Mouse (Mus musculus) forebrain, embryonic 13.5 days (tissue): Measurements from ENCODE around the gene Nfia. TPM values are rescaled to one million over a fixed set of nuclear protein-coding genes. Genes with fewer than 3 reads are reported as not detected.

Source experiments
- ATAC-seq: fragments of 200-750 bp; cut with Nextera tagmentation; 2 replicates; pipeline ENCODE4 v1.8.0; 2017
- H3K27ac ChIP-seq: fragments of 300-500 bp; sonication (generic); 2 replicates; pipeline ENCODE4 v1.5.1; 2015; ENCODE audit warnings: inconsistent platforms, mild to moderate bottlenecking, moderate library complexity
- H3K27me3 ChIP-seq: fragments of 300-500 bp; sonication (generic); 2 replicates; pipeline ENCODE4 v1.6.1; 2015; ENCODE audit warnings: mild to moderate bottlenecking, inconsistent platforms
- H3K36me3 ChIP-seq: fragments of 300-500 bp; sonication (generic); 2 replicates; pipeline ENCODE4 v1.6.1; 2015; ENCODE audit warnings: mild to moderate bottlenecking, inconsistent platforms; ENCODE audit not compliant: poor library complexity, severe bottlenecking
- H3K4me1 ChIP-seq: fragments of 300-500 bp; sonication (generic); 2 replicates; pipeline ENCODE4 v1.6.1; 2015; ENCODE audit warnings: inconsistent platforms
- H3K4me2 ChIP-seq: fragments of 300-500 bp; sonication (generic); 2 replicates; pipeline ENCODE4 v1.6.1; 2015; ENCODE audit warnings: inconsistent platforms, mild to moderate bottlenecking, moderate library complexity
- H3K4me3 ChIP-seq: fragments of 300-500 bp; sonication (generic); 2 replicates; pipeline ENCODE4 v1.5.1; 2015; ENCODE audit warnings: mild to moderate bottlenecking, inconsistent platforms
- H3K9ac ChIP-seq: fragments of 300-500 bp; sonication (generic); 2 replicates; pipeline ENCODE4 v1.6.1; 2015; ENCODE audit warnings: mild to moderate bottlenecking, inconsistent platforms
- H3K9me3 ChIP-seq: fragments of 300-500 bp; sonication (generic); replicated peaks from 2 replicates; pipeline ENCODE4 v1.6.1; 2016; ENCODE audit warnings: inconsistent platforms
- WGBS: fragments of 180-500 bp; shearing (Covaris S2); methylation state at CpG from one replicate; pipeline ENCODE4 v1.1.7; 2015; 5-methylcytosine and 5-hydroxymethylcytosine counted together
- polyA plus RNA-seq: library from polyadenylated mRNA; unstranded; fragments of >200 nt; fragmentation: Nextera tagmentation; extraction: Ambion mirVana; gene quantifications from 2 replicates; pipeline ENCODE4 v1.2.1, GENCODE M21; 2015

Gene Nfia
- polyA plus RNA-seq, 1 experiment from 2014 or later, result 121 TPM

DNA sequence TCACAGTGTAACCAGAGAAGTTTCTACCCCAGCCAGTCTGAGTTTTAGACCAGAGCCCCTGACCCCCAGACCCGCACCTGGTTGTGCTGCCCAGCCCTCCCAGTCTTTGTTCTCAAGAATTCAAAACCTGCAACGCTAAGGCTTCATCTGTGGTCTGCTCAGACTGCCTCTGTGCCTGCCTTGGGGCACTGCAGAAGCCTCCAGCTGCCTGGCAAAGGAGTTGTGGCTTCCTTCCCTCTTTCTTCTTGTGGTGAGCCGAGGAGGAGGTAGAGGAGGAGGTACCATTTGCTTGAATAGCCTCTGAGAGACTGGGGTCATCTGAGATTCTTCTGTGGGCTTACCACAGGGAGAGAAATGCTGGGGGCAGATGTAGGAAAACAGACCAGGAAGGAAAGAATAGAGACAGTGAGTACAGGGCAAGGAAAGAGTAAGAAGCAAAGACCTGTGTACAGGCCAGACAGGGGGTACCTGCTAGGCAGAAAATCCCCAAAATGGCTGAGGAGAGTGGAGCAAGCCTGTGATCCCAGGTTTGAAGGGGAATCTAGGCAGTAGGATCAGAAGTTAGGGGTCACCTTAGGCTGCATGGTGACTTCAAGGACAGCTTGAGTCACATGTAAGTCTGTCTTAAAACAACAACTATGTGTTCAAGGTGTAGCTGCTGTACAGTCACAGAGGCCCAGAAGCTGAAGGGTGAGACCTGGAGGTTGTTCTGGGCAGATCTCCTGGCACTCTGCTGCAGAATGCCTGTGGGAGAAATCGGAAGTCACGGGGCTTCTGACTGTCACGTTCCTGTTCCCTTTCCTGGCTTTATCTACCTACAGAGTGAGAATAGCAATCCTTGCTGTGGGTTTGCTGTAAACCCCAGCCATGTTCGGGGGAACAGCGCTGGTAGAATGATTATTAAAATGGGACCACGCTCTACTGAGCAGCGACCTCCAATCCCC is 328.9 kb downstream of the Nfia start:
- no peak for ATAC-seq
- 41% methylated on average over 10 of the region's 10 CpGs for WGBS
- H3K9ac ChIP-seq, result peak overlapping the region; percentile 45

DNA sequence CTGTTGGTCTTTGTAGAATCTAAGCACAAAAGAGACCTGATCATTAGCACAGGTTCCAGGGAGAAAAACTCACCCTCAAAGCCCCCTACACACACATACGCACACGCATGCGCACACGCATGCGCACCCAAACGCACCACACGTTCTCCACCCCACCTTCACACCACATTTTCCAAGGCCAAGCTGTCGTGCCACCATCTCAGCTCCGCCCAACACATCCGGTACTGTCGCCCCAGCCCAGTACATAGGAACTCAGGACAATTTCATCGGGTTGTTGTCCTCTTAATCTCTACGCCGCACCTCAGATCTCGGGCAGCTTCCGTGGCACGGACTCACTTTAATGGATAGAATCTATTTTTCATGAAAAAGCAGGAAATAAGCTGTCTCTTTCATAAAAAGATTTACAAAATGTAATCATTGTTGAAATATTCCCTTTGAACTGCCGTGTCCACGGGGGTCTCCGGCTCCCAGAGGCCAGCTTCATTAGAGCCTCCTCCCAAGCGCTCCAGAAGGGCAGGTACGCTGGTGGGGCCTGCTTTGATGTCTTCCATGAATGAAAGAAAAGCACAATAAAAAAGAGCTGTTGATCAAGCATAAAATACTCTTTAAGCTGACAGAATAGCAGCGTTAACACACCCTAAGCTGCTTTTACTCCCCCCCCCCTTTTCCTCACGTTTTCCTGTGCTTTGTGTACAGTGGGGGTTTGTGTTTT is 330.2 kb downstream of the Nfia start:
- 28% methylated on average over 24 of the region's 24 CpGs for WGBS
- Histone ChIP-seq H3K4me2 (peak overlapping the region; percentile 35), H3K9me3 (no peaks in the 10 kb centered on the region), H3K27me3 (no peaks in the 10 kb centered on the region), H3K36me3 (0 out of 2 replicates have a peak, but pooled peaks cover 5% of the 10 kb centered on the region), H3K27ac (peak overlapping the region; percentile 83), H3K4me1 (peaks cover 95% of the 10 kb centered on the region), H3K9ac (peak overlapping the region; percentile 50), H3K4me3 (peak overlapping the region; percentile 0; the same call in 1 of the 2 replicates)
- ATAC-seq, result peak; percentile 80

More for the DNA sequence above, 328.9 kb downstream of the Nfia start:
- H3K9me3 ChIP-seq, result no peaks in the 10 kb centered on the region
- H3K4me1 ChIP-seq, result peaks cover 82% of the 10 kb centered on the region
- H3K27ac ChIP-seq, result peak overlapping the region; percentile 81
- peaks cover 12% of the 10 kb centered on the region; the same call in 1 of the 2 replicates for H3K36me3 ChIP-seq
- no peaks in the 10 kb centered on the region for H3K27me3 ChIP-seq
- H3K4me3 ChIP-seq, result no peak overlapping the region
- H3K4me2 ChIP-seq, result no peak overlapping the region

DNA sequence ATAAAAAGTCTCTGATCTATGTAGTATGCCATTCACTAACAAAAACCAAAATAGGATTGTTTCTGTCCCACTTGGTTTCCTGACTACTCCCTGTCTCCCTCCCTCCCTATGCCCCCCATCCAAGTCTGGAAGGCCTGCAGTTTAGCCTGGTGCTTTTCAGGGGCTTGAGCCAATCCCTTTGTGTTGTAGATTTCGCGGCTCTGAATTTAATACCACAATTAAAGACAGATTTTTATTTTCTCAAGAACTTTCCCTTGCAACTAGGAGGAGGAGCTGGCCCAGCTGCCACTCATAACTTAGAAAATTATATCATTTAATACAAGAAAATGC is 330.8 kb downstream of the Nfia start:
- H3K9me3 ChIP-seq, result no peaks in the 10 kb centered on the region
- H3K27me3 ChIP-seq, result no peaks in the 10 kb centered on the region
- peak overlapping the region; percentile 83 for H3K27ac ChIP-seq
- peak; percentile 17; the same call in 1 of the 2 replicates for ATAC-seq
- H3K9ac ChIP-seq, result no peak overlapping the region
- H3K36me3 ChIP-seq, result 0 out of 2 replicates have a peak, but pooled peaks cover 5% of the 10 kb centered on the region
- peaks cover 98% of the 10 kb centered on the region for H3K4me1 ChIP-seq
- no peak overlapping the region for H3K4me3 ChIP-seq
- peak overlapping the region; percentile 35 for H3K4me2 ChIP-seq
- WGBS, result 12% methylated on average over 2 of the region's 2 CpGs

DNA sequence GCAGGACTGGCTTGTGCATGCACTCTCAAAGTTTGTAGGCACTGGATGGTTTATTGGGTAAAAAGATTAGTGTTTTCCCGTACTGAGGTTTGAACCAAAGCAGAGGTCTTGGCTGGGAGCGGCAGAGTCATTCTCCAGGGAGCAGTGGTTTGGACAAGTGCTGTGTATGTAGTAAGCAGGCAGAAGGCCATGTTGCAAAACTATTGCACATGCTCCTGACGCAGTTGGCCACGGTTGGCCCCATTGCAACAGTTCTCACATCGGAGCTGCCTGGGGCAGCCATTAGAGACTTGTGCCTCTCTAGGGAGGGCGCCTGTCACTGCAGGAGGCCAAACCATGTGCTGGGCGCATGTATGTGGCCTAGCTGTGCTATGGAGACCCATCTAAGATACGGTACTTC is 331.6 kb downstream of the Nfia start:
- no peak overlapping the region for H3K4me2 ChIP-seq
- peaks cover 98% of the 10 kb centered on the region for H3K4me1 ChIP-seq
- no peaks in the 10 kb centered on the region for H3K36me3 ChIP-seq
- no peaks in the 10 kb centered on the region for H3K9me3 ChIP-seq
- peak overlapping the region; percentile 83 for H3K27ac ChIP-seq
- WGBS, result 80% methylated on average over 8 of the region's 8 CpGs
- 0 out of 2 replicates have a peak overlapping the region, but pooled peaks have one; percentile 14 for H3K9ac ChIP-seq
- H3K4me3 ChIP-seq, result no peak overlapping the region
- no peaks in the 10 kb centered on the region for H3K27me3 ChIP-seq
- no peak for ATAC-seq

DNA sequence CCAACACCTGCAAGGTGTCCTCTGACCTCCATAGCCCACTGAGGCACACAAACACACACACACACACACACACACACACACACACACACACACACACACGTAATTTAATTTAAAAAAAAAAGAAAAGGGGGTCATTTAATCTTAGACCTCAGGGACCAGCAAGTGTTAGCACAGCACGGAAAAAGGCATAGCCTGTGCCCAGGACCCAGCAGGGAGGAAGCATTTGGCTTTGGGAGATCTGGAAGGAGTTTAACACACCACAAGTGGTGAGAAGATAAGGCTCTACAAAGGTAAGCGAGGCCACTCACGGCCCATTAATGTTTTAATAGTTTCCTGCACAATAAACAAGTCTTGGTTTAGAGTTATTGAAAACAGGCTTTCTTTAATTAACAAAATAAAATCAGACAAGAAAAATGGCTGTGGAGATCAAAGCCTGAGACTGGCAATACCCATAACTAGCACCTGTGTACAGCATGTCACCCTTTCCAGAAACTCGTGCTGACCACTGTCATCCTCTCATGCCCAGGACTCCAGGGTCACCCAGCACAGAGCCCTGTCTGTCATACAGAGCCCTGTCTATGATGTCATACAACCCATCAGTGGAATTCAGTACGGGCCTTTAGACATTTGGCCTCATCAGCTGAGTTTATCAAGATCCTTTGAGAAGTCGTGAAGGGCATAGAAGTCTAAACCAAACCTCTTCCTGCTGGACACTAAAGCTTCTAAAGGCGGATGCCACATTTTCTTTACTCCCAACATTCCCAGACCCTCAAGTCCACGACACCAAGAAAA is 332.6 kb downstream of the Nfia start:
- Histone ChIP-seq H3K9me3 (no peaks in the 10 kb centered on the region), H3K4me1 (peaks cover 97% of the 10 kb centered on the region), H3K9ac (no peak overlapping the region), H3K4me3 (no peak overlapping the region), H3K36me3 (no peaks in the 10 kb centered on the region), H3K27ac (peak overlapping the region; percentile 94), H3K4me2 (no peak overlapping the region), H3K27me3 (no peaks in the 10 kb centered on the region)
- 64% methylated on average over 9 of the region's 9 CpGs for WGBS
- no peak for ATAC-seq

DNA sequence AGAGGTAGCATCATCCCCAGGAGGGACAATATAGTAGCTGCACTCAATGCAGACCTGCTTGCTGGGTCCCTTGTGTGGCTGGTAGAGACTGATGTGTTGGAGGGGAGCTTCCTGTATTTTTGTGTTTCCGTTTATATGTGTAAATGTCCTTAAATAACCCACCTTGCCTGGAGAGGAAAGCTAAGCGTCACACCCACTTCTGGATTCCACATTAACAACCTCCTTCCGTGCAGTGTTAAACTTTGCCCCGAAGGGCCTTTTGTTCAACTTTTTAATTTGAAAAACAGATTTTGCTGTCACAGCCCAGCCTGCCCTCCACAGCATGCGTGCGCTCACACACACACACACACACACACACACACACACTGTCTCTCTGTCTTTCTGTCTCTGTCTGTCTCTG is 333.4 kb downstream of the Nfia start:
- 32% methylated on average over 6 of the region's 6 CpGs for WGBS
- no peaks in the 10 kb centered on the region for H3K27me3 ChIP-seq
- 0 out of 2 replicates have a peak overlapping the region, but pooled peaks have one; percentile 5 for H3K9ac ChIP-seq
- 0 out of 2 replicates have a peak overlapping the region, but pooled peaks have one; percentile 24 for H3K4me2 ChIP-seq
- no peaks in the 10 kb centered on the region for H3K9me3 ChIP-seq
- H3K4me3 ChIP-seq, result no peak overlapping the region
- peak overlapping the region; percentile 94 for H3K27ac ChIP-seq
- H3K36me3 ChIP-seq, result no peaks in the 10 kb centered on the region
- no peak for ATAC-seq
- peaks cover 94% of the 10 kb centered on the region for H3K4me1 ChIP-seq

DNA sequence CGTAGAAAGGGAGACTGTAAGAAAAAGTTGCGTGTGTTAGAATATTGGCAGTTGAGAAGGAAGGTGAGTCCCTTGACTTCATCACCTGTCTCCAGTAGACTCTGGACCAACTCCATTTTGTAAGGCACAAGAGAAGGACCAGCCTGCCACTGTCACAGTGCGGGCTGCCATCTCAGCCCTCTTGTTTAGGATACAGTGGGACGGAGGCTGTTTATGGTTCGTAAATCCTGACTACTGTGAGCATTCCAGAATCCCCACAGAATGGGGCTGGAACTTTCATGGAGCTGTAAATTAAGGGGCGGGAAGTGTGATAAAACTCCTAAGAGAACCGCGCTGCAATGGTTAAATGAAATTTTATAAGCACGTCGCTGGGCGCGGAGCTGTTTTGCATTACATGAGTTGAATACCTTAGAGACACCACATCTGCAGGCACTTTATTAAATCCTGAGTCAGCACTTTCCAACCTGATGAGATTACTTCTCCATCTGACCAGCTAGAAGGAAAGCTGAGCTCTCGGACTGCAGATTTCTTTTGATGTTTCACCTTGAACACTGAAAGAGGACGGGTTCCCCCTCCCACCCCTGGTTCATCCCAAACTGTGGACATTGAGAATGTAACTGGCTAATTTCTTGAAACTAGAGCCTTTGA is 334.0 kb downstream of the Nfia start:
- 25% methylated on average over 14 of the region's 14 CpGs for WGBS
- Histone ChIP-seq H3K9ac (0 out of 2 replicates have a peak overlapping the region, but pooled peaks have one; percentile 5), H3K36me3 (no peaks in the 10 kb centered on the region), H3K27me3 (no peaks in the 10 kb centered on the region), H3K4me1 (peaks cover 90% of the 10 kb centered on the region), H3K4me2 (peak overlapping the region; percentile 24; the same call in 1 of the 2 replicates), H3K27ac (peak overlapping the region; percentile 94), H3K4me3 (no peak overlapping the region), H3K9me3 (no peaks in the 10 kb centered on the region)
- no peak for ATAC-seq

DNA sequence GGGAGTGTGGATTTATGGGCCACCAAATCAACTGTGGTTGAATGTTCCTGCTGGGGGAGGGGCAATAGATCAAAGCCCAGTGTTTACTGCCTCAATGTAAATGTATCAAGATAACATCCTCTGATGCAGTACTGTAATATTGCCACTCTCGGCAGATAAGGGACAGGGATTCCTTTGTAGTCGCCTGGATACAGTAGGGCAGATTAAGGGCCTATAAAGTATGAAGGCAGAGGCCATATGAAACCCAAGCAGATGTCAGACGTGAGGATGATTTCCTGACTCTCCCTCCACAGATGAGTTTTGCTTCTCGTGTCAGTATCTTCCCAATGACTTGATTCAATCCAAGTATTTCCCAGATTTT is 334.5 kb downstream of the Nfia start:
- H3K36me3 ChIP-seq, result no peaks in the 10 kb centered on the region
- H3K9ac ChIP-seq, result peak overlapping the region; percentile 46; the same call in 1 of the 2 replicates
- peak overlapping the region; percentile 94 for H3K27ac ChIP-seq
- no peak overlapping the region for H3K4me3 ChIP-seq
- H3K4me1 ChIP-seq, result peaks cover 85% of the 10 kb centered on the region
- ATAC-seq, result no peak
- WGBS, result 11% methylated on average over 4 of the region's 4 CpGs
- peak overlapping the region; percentile 24; the same call in 1 of the 2 replicates for H3K4me2 ChIP-seq
- H3K9me3 ChIP-seq, result no peaks in the 10 kb centered on the region
- H3K27me3 ChIP-seq, result no peaks in the 10 kb centered on the region

DNA sequence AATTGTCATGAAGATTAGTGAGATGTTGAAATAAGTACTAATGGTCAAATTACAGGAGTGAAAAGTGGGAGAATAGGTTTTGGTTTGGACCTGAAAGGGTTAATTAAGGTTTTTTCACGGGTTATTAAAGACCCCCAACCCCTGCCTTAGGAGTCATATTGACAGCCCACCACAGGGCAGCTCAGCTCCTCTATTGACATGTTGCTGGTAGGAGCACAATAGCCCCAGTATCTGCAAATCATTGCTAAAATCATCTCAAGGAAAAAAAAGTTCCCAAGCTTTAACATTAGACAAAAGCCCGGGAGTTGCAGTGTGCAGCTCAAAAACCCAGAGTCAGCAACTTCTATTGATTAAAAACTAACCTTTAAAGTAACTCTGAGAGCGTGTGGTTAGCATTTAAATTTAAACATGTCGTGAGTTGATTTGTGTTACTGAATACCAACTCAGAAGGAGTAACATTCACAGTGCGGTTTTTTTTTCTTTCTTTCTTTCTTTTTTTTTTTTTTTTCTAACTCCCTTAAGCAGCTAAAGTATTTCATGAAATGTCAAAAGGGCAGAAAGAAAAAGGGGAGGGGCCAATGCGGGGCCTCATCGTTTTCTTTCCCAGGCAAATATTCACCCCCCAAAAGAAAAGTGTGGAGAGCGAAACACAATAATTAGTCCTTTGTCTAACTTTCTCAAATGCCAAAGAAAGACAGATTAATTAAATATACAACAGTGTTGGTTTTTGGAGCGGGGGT is 335.6 kb downstream of the Nfia start:
- 2% methylated on average over 9 of the region's 9 CpGs for WGBS
- Histone ChIP-seq H3K4me3 (no peak overlapping the region), H3K36me3 (no peaks in the 10 kb centered on the region), H3K4me1 (peaks cover 76% of the 10 kb centered on the region), H3K4me2 (peak overlapping the region; percentile 40), H3K9ac (no peak overlapping the region), H3K27ac (peak overlapping the region; percentile 94), H3K27me3 (no peaks in the 10 kb centered on the region), H3K9me3 (no peaks in the 10 kb centered on the region)
- ATAC-seq, result no peak

DNA sequence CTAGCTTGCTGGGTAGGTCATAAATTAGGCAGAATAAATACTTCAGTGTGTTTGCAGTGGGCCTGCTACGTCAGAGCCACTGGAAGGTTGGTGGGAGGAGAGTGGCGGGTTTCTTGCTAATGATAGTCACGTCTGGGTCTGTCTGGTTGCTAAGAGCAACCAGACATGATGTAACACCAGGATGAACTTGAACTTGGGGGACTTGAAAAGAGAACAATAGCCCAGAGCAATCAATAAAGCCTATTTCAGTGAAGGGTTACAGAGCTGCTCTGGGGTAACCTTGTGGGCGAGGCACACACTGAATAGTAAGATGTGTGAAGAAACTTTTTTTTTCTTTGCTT is 336.1 kb downstream of the Nfia start:
- H3K4me3 ChIP-seq, result no peak overlapping the region
- no peaks in the 10 kb centered on the region for H3K27me3 ChIP-seq
- H3K4me1 ChIP-seq, result peaks cover 70% of the 10 kb centered on the region
- H3K9me3 ChIP-seq, result no peaks in the 10 kb centered on the region
- 0 out of 2 replicates have a peak overlapping the region, but pooled peaks have one; percentile 43 for H3K9ac ChIP-seq
- peak overlapping the region; percentile 40 for H3K4me2 ChIP-seq
- WGBS, result 0% methylated on average over 4 of the region's 4 CpGs
- H3K36me3 ChIP-seq, result no peaks in the 10 kb centered on the region
- H3K27ac ChIP-seq, result peak overlapping the region; percentile 94
- peak; percentile 94 for ATAC-seq

DNA sequence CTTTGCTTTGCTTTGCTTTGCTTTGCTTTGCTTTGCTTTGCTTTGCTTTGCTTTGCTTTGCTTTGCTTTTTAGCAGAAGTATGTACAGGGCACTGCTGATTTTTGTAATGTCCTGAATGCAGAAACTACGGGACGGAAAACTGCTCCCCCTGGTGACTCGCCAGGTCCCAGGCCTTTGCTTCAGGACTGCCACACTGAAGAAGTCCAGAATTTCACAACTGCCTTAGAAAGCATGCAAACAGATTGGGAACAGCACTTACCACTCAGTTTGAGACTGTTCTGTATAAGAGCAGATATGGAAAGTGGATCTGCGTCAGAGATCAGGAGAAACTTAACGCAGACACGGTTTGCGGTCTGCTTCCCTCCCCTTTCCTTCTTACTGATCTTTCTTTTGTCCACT is 336.5 kb downstream of the Nfia start:
- Histone ChIP-seq H3K4me3 (no peak overlapping the region), H3K27ac (peak overlapping the region; percentile 94), H3K36me3 (no peaks in the 10 kb centered on the region), H3K9me3 (no peaks in the 10 kb centered on the region), H3K27me3 (no peaks in the 10 kb centered on the region), H3K4me2 (peak overlapping the region; percentile 23), H3K4me1 (peaks cover 66% of the 10 kb centered on the region), H3K9ac (0 out of 2 replicates have a peak overlapping the region, but pooled peaks have one; percentile 43)
- 3% methylated on average over 7 of the region's 7 CpGs for WGBS
- ATAC-seq, result peak; percentile 75
